Mouse (Mus musculus) hindbrain, postnatal 0 days (tissue): ENCODE data around the gene Osbpl9. TPM values are rescaled to one million over a fixed set of nuclear protein-coding genes. Genes with fewer than 3 reads are reported as not detected.

Source experiments
- ATAC-seq: fragments of 200-750 bp; cut with Nextera tagmentation; 2 replicates; pipeline ENCODE4 v1.8.0; 2017; ENCODE audit warnings: mild to moderate bottlenecking, moderate TSS enrichment, moderate library complexity
- DNase-seq: peaks from one replicate; pipeline ENCODE4 v3.0.0-alpha.2; 2015; ENCODE audit warnings: low spot score
- H3K27ac ChIP-seq: fragments of 300-500 bp; sonication (generic); 2 replicates; pipeline ENCODE4 v1.5.1; 2014; ENCODE audit warnings: mild to moderate bottlenecking
- H3K27me3 ChIP-seq: fragments of 300-500 bp; sonication (generic); 2 replicates; pipeline ENCODE4 v1.6.1; 2014; ENCODE audit warnings: low read length, mixed read lengths; ENCODE audit not compliant: insufficient read depth
- H3K36me3 ChIP-seq: fragments of 300-500 bp; sonication (generic); 2 replicates; pipeline ENCODE4 v1.6.1; 2014; ENCODE audit warnings: low read length, mixed read lengths; ENCODE audit not compliant: insufficient read depth
- H3K4me1 ChIP-seq: fragments of 300-500 bp; sonication (generic); 2 replicates; pipeline ENCODE4 v1.6.1; 2014; ENCODE audit warnings: antibody characterized with exemption, low read length, mixed read lengths; ENCODE audit not compliant: insufficient read depth
- H3K4me2 ChIP-seq: fragments of 300-500 bp; sonication (generic); 2 replicates; pipeline ENCODE4 v1.6.1; 2014; ENCODE audit warnings: low read depth, mild to moderate bottlenecking, low read length, moderate library complexity, mixed read lengths
- H3K4me3 ChIP-seq: fragments of 300-500 bp; sonication (generic); 2 replicates; pipeline ENCODE4 v1.5.1; 2014; ENCODE audit warnings: low read length
- H3K9ac ChIP-seq: fragments of 300-500 bp; sonication (generic); replicated peaks from 2 replicates; pipeline ENCODE4 v1.6.1; 2014; ENCODE audit warnings: mild to moderate bottlenecking, low read length, moderate library complexity, mixed read lengths
- H3K9me3 ChIP-seq: fragments of 300-500 bp; sonication (generic); 2 replicates; pipeline ENCODE4 v1.6.1; 2016; ENCODE audit warnings: low read length, mixed read lengths
- CTCF ChIP-seq: IDR thresholded peaks from 2 replicates; pipeline ENCODE4 v1.5.1; 2016; ENCODE audit warnings: antibody characterized with exemption, control low read depth, low read depth
- WGBS: fragments of 180-500 bp; shearing (Covaris S2); extraction: QIAGEN DNeasy Blood & Tissue Kit; methylation state at CpG from one replicate; pipeline ENCODE4 v1.1.7; 2014; 5-methylcytosine and 5-hydroxymethylcytosine counted together
- polyA plus RNA-seq: library from polyadenylated mRNA; unstranded; fragments of >200 nt; fragmentation: Nextera tagmentation; extraction: Ambion mirVana; gene quantifications from 2 replicates; pipeline ENCODE4 v1.2.1, GENCODE M21; 2015
- total RNA-seq: library from RNA; depleted of rRNA; stranded (reverse); fragments of >200 nt; gene quantifications from 2 replicates; pipeline ENCODE4 v1.2.3, GENCODE M21; 2014

The Osbpl9 gene
- total and polyA plus RNA-seq, 2 experiments from 2014 or later, result 59.0 to 59.3 TPM

DNA sequence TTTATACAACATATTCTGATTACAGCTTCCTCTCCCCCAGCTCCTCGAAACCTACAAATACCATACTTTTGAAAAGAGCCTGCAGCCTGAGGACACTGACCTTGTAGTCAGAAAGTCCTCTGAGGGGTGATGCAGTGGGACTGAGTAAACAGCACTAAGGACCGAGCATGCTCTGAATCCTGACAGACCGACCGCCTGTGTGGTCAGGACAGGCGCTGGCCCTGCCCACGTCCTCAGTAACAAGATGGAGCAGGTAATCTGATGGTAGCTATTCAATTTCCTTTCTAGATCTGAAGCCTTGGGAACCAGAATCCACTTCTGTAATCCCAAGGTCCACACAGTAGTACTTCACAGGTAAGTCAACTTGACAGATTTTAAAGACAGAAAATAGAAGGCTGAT, 93.1 kb downstream of the Osbpl9 start:
- TF ChIP-seq CTCF, result no peak
- WGBS, result 89% methylated on average over 6 of the region's 6 CpGs
- H3K9ac ChIP-seq, result no peak overlapping the region
- no peaks in the 10 kb centered on the region for H3K4me1 ChIP-seq
- no peak for DNase-seq
- H3K4me3 ChIP-seq, result no peak overlapping the region
- no peak for ATAC-seq
- no peaks in the 10 kb centered on the region for H3K9me3 ChIP-seq
- H3K27me3 ChIP-seq, result no peaks in the 10 kb centered on the region
- no peaks in the 10 kb centered on the region for H3K36me3 ChIP-seq
- no peak overlapping the region for H3K4me2 ChIP-seq
- no peak overlapping the region for H3K27ac ChIP-seq

DNA sequence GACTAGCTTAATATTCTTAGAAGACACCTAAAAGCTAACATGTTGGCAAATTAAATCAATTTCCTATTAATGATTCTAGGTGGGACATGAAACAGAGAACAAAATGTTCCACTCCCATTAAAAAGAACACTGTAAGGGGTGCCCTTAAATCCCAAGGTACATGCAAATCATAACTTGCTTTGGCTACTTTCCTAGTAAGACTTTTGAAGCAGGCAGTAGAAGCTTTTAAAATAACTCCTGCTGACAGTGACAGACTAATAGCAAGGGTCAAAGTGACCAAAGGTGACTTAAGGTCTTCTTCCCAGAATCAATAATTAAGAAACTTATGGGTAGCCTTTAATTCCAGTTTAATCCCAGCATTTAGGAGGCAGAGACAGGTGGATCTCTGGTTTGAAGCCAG, 95.5 kb downstream of the Osbpl9 start:
- no peak for TF ChIP-seq CTCF
- no peak overlapping the region for H3K4me2 ChIP-seq
- no peak for DNase-seq
- no peaks in the 10 kb centered on the region for H3K27me3 ChIP-seq
- H3K9ac ChIP-seq, result no peak overlapping the region
- no peak overlapping the region for H3K27ac ChIP-seq
- no peaks in the 10 kb centered on the region for H3K4me1 ChIP-seq
- H3K4me3 ChIP-seq, result no peak overlapping the region
- H3K36me3 ChIP-seq, result no peaks in the 10 kb centered on the region
- no peak for ATAC-seq
- no peaks in the 10 kb centered on the region for H3K9me3 ChIP-seq

DNA sequence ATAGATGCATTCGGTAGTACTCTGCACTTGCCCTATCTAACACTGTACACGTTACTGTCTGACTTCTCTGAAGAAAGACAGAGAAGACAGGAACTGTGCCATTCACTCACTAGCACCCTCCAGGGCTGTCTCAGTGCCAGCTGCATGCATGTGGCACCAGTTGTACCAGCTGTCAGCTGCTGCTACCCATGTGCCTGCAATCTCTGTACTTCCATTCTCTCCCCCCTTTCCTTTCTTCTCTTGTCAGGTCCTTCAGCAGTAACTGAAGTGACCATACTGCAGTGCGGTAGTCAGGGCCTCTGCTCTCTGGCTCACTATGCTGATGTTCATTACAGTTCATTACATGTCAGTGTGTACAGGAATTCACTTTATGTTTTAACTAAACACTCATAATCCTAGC, 96.0 kb downstream of the Osbpl9 start:
- peaks cover 5% of the 10 kb centered on the region; the same call in 1 of the 2 replicates for H3K36me3 ChIP-seq
- H3K4me3 ChIP-seq, result no peak overlapping the region
- H3K4me1 ChIP-seq, result no peaks in the 10 kb centered on the region
- peak; percentile 47 for DNase-seq
- no peak for TF ChIP-seq CTCF
- peak; percentile 58; the same call in 1 of the 2 replicates for ATAC-seq
- no peak overlapping the region for H3K9ac ChIP-seq
- no peak overlapping the region for H3K27ac ChIP-seq
- no peaks in the 10 kb centered on the region for H3K9me3 ChIP-seq
- 39% methylated on average over 3 of the region's 3 CpGs for WGBS
- H3K4me2 ChIP-seq, result no peak overlapping the region
- H3K27me3 ChIP-seq, result no peaks in the 10 kb centered on the region

DNA sequence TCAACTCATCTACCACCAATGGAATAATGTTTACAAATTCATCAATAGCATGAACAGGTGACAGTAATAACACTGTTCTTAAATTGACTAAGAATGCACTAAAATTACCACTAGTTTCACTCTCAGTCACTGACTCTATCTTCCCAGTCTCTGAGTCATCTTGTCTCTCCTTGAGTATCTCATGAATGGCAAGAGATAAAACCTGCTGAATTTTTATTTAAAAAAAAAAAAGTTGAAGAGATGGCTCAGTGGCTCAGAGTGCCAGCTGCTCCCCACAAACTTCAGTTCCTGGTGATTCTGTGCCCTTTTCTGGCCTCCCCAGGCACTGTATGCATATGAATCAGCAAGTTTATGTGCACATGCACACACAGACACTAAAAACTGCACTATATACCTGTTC, 96.8 kb downstream of the Osbpl9 start:
- DNase-seq (no peak), ATAC-seq (no peak)
- no peak for TF ChIP-seq CTCF
- Histone ChIP-seq H3K4me3 (no peak overlapping the region), H3K4me2 (no peak overlapping the region), H3K27me3 (no peaks in the 10 kb centered on the region), H3K4me1 (no peaks in the 10 kb centered on the region), H3K9ac (no peak overlapping the region), H3K36me3 (peaks cover 5% of the 10 kb centered on the region; the same call in 1 of the 2 replicates), H3K27ac (no peak overlapping the region), H3K9me3 (no peaks in the 10 kb centered on the region)

DNA sequence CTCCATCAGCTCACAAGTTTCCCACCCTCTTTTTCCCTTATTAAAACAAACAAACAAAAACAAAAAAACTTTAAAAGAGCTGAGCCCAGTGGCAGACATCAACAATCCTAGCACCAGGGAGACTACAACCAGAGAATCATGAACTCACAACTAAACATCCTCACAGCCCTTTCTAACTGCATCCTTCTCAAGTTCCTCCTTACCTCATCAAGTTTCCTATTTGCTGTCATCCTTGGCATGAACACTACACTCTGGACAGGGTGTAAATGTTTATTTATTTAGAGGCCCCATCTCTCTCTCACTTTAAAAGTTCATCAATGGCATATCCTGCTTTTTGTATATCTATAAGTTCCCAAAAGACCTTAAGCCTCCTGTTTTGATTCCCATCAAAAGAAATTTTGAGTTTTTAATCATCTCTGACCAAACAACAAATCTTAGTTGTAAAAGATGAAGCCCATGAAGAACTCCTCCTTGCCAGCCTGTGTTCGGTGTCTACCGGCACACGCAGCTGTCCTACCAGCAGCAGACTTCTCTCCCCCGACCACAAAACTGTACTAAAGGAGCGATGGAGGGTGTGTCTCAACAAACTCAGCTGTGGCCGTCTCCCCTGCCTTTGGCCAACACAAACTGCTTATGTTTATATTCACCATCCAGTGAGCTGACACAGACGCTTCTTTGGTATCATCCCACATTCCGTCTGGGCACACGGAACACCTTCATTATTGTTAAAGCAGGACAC, 98.8 kb downstream of the Osbpl9 start:
- 82% methylated on average over 9 of the region's 9 CpGs for WGBS
- ATAC-seq (no peak), DNase-seq (no peak)
- no peak overlapping the region for H3K27ac ChIP-seq
- no peaks in the 10 kb centered on the region for H3K9me3 ChIP-seq
- peaks cover 5% of the 10 kb centered on the region; the same call in 1 of the 2 replicates for H3K36me3 ChIP-seq
- no peak overlapping the region for H3K4me3 ChIP-seq
- no peak overlapping the region for H3K9ac ChIP-seq
- no peak overlapping the region for H3K4me2 ChIP-seq
- no peaks in the 10 kb centered on the region for H3K27me3 ChIP-seq
- H3K4me1 ChIP-seq, result no peaks in the 10 kb centered on the region
- TF ChIP-seq CTCF, result no peak

GRCm38 (mm10) chr4:109102574-109102973, 99.5 kb downstream of the Osbpl9 start:
- no peak overlapping the region for H3K4me2 ChIP-seq
- H3K27ac ChIP-seq, result no peak overlapping the region
- no peak overlapping the region for H3K4me3 ChIP-seq

DNA sequence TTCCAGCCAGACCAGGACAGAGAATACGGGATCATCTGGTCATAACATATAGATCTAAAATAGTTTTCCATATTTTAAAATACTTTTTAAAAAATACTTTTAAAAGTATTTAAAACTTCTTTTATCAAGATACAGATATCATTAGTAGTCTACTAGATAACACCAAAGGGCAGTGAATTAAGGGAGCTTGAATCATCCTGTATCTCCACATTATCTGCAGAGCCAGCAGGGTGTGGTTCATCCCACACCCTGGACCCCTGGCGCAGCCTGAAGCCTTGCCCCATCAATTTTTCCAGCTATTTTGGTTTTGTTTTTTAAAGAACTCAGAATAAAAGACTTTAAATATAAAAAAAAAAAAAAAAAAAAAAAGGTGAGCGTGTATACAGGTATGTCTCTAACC, 103.2 kb downstream of the Osbpl9 start:
- DNase-seq (no peak), ATAC-seq (no peak)
- Histone ChIP-seq H3K4me3 (no peak overlapping the region), H3K9me3 (no peaks in the 10 kb centered on the region), H3K27me3 (no peaks in the 10 kb centered on the region), H3K4me2 (no peak overlapping the region), H3K27ac (no peak overlapping the region), H3K4me1 (no peaks in the 10 kb centered on the region), H3K9ac (no peak overlapping the region), H3K36me3 (peaks cover 5% of the 10 kb centered on the region; the same call in 1 of the 2 replicates)
- no peak for TF ChIP-seq CTCF
- WGBS, result 98% methylated on average over 3 of the region's 3 CpGs

More at GRCm38 (mm10) chr4:109102574-109102973, 99.5 kb downstream of the Osbpl9 start:
- WGBS, result 87% methylated on average over 5 of the region's 5 CpGs
- Histone ChIP-seq H3K9me3 (no peaks in the 10 kb centered on the region), H3K4me1 (no peaks in the 10 kb centered on the region), H3K9ac (no peak overlapping the region), H3K27me3 (no peaks in the 10 kb centered on the region), H3K36me3 (peaks cover 5% of the 10 kb centered on the region; the same call in 1 of the 2 replicates)
- ATAC-seq, result no peak
- TF ChIP-seq CTCF, result no peak
- DNase-seq, result no peak
